Mouse (Mus musculus) olfactory bulb, adult 2 months (tissue): ENCODE measurements around the gene Agbl5.

Source experiments
- CTCF ChIP-seq: fragments of 200-500 bp; IDR thresholded peaks from 2 replicates; pipeline ENCODE4 v1.5.1; 2012; ENCODE audit warnings: low read depth, mild to moderate bottlenecking, low read length, moderate library complexity; ENCODE audit not compliant: insufficient read depth
- POLR2A ChIP-seq: fragments of 200-500 bp; IDR thresholded peaks from 2 replicates; pipeline ENCODE4 v1.6.1; 2012; ENCODE audit warnings: mild to moderate bottlenecking, low read depth, low read length, moderate library complexity; ENCODE audit not compliant: insufficient read depth

- TF ChIP-seq CTCF = no peak
- no peak for TF ChIP-seq POLR2A
Measured at GRCm38 (mm10) chr5:30915456-30915855, 27.0 kb downstream of the Agbl5 start.
